Mouse (Mus musculus): ENCODE measurements around the gene Krtap28-13.

- TF ChIP-seq CTCF (IDR thresholded peaks at IDR 0.05; ENCODE audit: extremely low read depth, insufficient read length, insufficient replicate concordance, low read depth, low read length) (no peak), POLR2A (IDR thresholded peaks at IDR 0.05; ENCODE audit: low read depth, low read length) (no peak)
Observed at GRCm38 (mm10) chr1:83107410-83107978, 46.8 kb downstream of the Krtap28-13 start.

Measured in small intestine, adult 2 months (tissue).